Mouse (Mus musculus) stomach, embryonic 16.5 days (tissue): ENCODE measurements around the gene Optn. TPM values are rescaled to one million over a fixed set of nuclear protein-coding genes. Genes with fewer than 3 reads are reported as not detected.

Experiments
- ATAC-seq: fragments of 200-750 bp; cut with Nextera tagmentation; 2 replicates; pipeline ENCODE4 v1.8.0; 2017; ENCODE audit warnings: moderate number of reproducible peaks, moderate TSS enrichment; ENCODE audit not compliant: insufficient read depth, low FRiP score
- H3K27ac ChIP-seq: fragments of 300-500 bp; sonication (generic); 2 replicates; pipeline ENCODE4 v1.5.1; 2014; ENCODE audit warnings: low read length
- H3K27me3 ChIP-seq: fragments of 300-500 bp; sonication (generic); 2 replicates; pipeline ENCODE4 v1.6.1; 2014; ENCODE audit warnings: low read length, control low read depth, mixed read lengths; ENCODE audit not compliant: control insufficient read depth, insufficient read depth
- H3K36me3 ChIP-seq: fragments of 300-500 bp; sonication (generic); 2 replicates; pipeline ENCODE4 v1.6.1; 2014; ENCODE audit warnings: low read length; ENCODE audit not compliant: control insufficient read depth, insufficient read depth
- H3K4me1 ChIP-seq: fragments of 300-500 bp; sonication (generic); 2 replicates; pipeline ENCODE4 v1.6.1; 2014; ENCODE audit warnings: low read length, control low read depth, mixed read lengths; ENCODE audit not compliant: control insufficient read depth, insufficient read depth
- H3K4me2 ChIP-seq: fragments of 300-500 bp; sonication (generic); 2 replicates; pipeline ENCODE4 v1.6.1; 2014; ENCODE audit warnings: low read depth, low read length, mixed read lengths
- H3K4me3 ChIP-seq: fragments of 300-500 bp; sonication (generic); replicated peaks from 2 replicates; pipeline ENCODE4 v1.5.1; 2014; ENCODE audit warnings: mild to moderate bottlenecking, low read length
- H3K9ac ChIP-seq: fragments of 300-500 bp; sonication (generic); 2 replicates; pipeline ENCODE4 v1.6.1; 2014; ENCODE audit warnings: low read length
- H3K9me3 ChIP-seq: fragments of 300-500 bp; sonication (generic); replicated peaks from 2 replicates; pipeline ENCODE4 v1.6.1; 2016; ENCODE audit warnings: low read length, control low read depth; ENCODE audit not compliant: control insufficient read depth
- WGBS: fragments of 180-500 bp; shearing (Covaris S2); extraction: QIAGEN DNeasy Blood & Tissue Kit; methylation state at CpG from one replicate; pipeline ENCODE4 v1.1.7; 2014; 5-methylcytosine and 5-hydroxymethylcytosine counted together
- polyA plus RNA-seq: library from polyadenylated mRNA; unstranded; fragments of >200 nt; fragmentation: Nextera tagmentation; extraction: Ambion mirVana; gene quantifications from 2 replicates; pipeline ENCODE4 v1.2.1, GENCODE M21; 2015

Gene Optn
- polyA plus RNA-seq, 1 experiment from 2014 or later: 17.6 TPM

GRCm38 (mm10) chr2:5011898-5012490 is 51.9 kb downstream of the Optn start:
- peak overlapping the region; percentile 89 for H3K4me3 ChIP-seq
- peak overlapping the region; percentile 58 for H3K4me2 ChIP-seq
- no peaks in the 10 kb centered on the region; the same call in 1 of the 2 replicates for H3K36me3 ChIP-seq
- no peaks in the 10 kb centered on the region for H3K27me3 ChIP-seq
- WGBS: 11% methylated on average over 8 of the region's 8 CpGs
- H3K27ac ChIP-seq: no peak overlapping the region
- peak overlapping the region; percentile 74 for H3K9ac ChIP-seq
- peaks cover 10% of the 10 kb centered on the region; the same call in 1 of the 2 replicates for H3K4me1 ChIP-seq
- H3K9me3 ChIP-seq: no peaks in the 10 kb centered on the region
- ATAC-seq: no peak

GRCm38 (mm10) chr2:5007107-5007506 is 56.7 kb downstream of the Optn start:
- Histone ChIP-seq H3K4me3 (no peak overlapping the region), H3K4me2 (no peak overlapping the region), H3K27ac (no peak overlapping the region), H3K27me3 (no peaks in the 10 kb centered on the region), H3K9ac (no peak overlapping the region), H3K9me3 (no peaks in the 10 kb centered on the region), H3K4me1 (peaks cover 10% of the 10 kb centered on the region; the same call in 1 of the 2 replicates), H3K36me3 (no peaks in the 10 kb centered on the region; the same call in 1 of the 2 replicates)
- no peak for ATAC-seq
- WGBS: 94% methylated on average over 4 of the region's 4 CpGs

- H3K4me3 ChIP-seq: no peak overlapping the region
- peaks cover 7% of the 10 kb centered on the region; the same call in 1 of the 2 replicates for H3K36me3 ChIP-seq
- 91% methylated on average over 6 of the region's 6 CpGs for WGBS
- no peaks in the 10 kb centered on the region for H3K9me3 ChIP-seq
- H3K4me1 ChIP-seq: no peaks in the 10 kb centered on the region
- H3K9ac ChIP-seq: no peak overlapping the region
- no peak overlapping the region for H3K4me2 ChIP-seq
- no peak overlapping the region for H3K27ac ChIP-seq
- ATAC-seq: no peak
- H3K27me3 ChIP-seq: no peaks in the 10 kb centered on the region
These were observed 62.6 kb downstream of the Optn start for GRCm38 (mm10) chr2:5001266-5001665.

GRCm38 (mm10) chr2:4998905-4999304 is 64.9 kb downstream of the Optn start:
- no peak overlapping the region for H3K4me2 ChIP-seq
- no peaks in the 10 kb centered on the region for H3K4me1 ChIP-seq
- whole genome bisulfite sequencing: 75% methylated on average over 3 of the region's 3 CpGs
- no peak for ATAC-seq
- H3K27ac ChIP-seq: no peak overlapping the region
- H3K4me3 ChIP-seq: no peak overlapping the region
- no peak overlapping the region for H3K9ac ChIP-seq
- no peaks in the 10 kb centered on the region for H3K9me3 ChIP-seq
- H3K36me3 ChIP-seq: 0 out of 2 replicates have a peak, but pooled peaks cover 7% of the 10 kb centered on the region
- H3K27me3 ChIP-seq: no peaks in the 10 kb centered on the region

GRCm38 (mm10) chr2:4996421-4996824 is 67.4 kb downstream of the Optn start:
- WGBS: 78% methylated on average over 6 of the region's 6 CpGs
- H3K4me2 ChIP-seq: no peak overlapping the region
- H3K9ac ChIP-seq: no peak overlapping the region
- H3K27ac ChIP-seq: no peak overlapping the region
- no peaks in the 10 kb centered on the region for H3K27me3 ChIP-seq
- no peaks in the 10 kb centered on the region for H3K4me1 ChIP-seq
- H3K9me3 ChIP-seq: no peaks in the 10 kb centered on the region
- 0 out of 2 replicates have a peak, but pooled peaks cover 17% of the 10 kb centered on the region for H3K36me3 ChIP-seq
- ATAC-seq: no peak
- H3K4me3 ChIP-seq: no peak overlapping the region

GRCm38 (mm10) chr2:4995646-4996045 is 68.2 kb downstream of the Optn start:
- Histone ChIP-seq H3K9ac (no peak overlapping the region), H3K4me1 (no peaks in the 10 kb centered on the region), H3K27ac (no peak overlapping the region), H3K4me3 (no peak overlapping the region), H3K36me3 (0 out of 2 replicates have a peak, but pooled peaks cover 17% of the 10 kb centered on the region), H3K27me3 (no peaks in the 10 kb centered on the region), H3K4me2 (no peak overlapping the region), H3K9me3 (no peaks in the 10 kb centered on the region)
- no peak for ATAC-seq
- WGBS: 87% methylated on average over 11 of the region's 11 CpGs

GRCm38 (mm10) chr2:4994436-4994835 is 69.4 kb downstream of the Optn start:
- H3K4me1 ChIP-seq: no peaks in the 10 kb centered on the region
- H3K9ac ChIP-seq: no peak overlapping the region
- no peak overlapping the region for H3K4me3 ChIP-seq
- WGBS: 92% methylated on average over 4 of the region's 4 CpGs
- H3K4me2 ChIP-seq: no peak overlapping the region
- no peak for ATAC-seq
- 0 out of 2 replicates have a peak, but pooled peaks cover 17% of the 10 kb centered on the region for H3K36me3 ChIP-seq
- no peaks in the 10 kb centered on the region for H3K9me3 ChIP-seq
- H3K27me3 ChIP-seq: no peaks in the 10 kb centered on the region
- no peak overlapping the region for H3K27ac ChIP-seq

- H3K4me2 ChIP-seq: no peak overlapping the region
- H3K4me1 ChIP-seq: no peaks in the 10 kb centered on the region
- H3K27me3 ChIP-seq: no peaks in the 10 kb centered on the region
- no peak for ATAC-seq
- 90% methylated on average over 11 of the region's 11 CpGs for WGBS
- H3K4me3 ChIP-seq: no peak overlapping the region
- H3K27ac ChIP-seq: no peak overlapping the region
- H3K9ac ChIP-seq: no peak overlapping the region
- H3K9me3 ChIP-seq: no peaks in the 10 kb centered on the region
- 0 out of 2 replicates have a peak, but pooled peaks cover 16% of the 10 kb centered on the region for H3K36me3 ChIP-seq
These were observed 70.3 kb downstream of the Optn start for GRCm38 (mm10) chr2:4993584-4993983.

- Histone ChIP-seq H3K27ac (no peak overlapping the region), H3K36me3 (0 out of 2 replicates have a peak, but pooled peaks cover 10% of the 10 kb centered on the region), H3K4me1 (no peaks in the 10 kb centered on the region), H3K4me3 (no peak overlapping the region), H3K9ac (no peak overlapping the region), H3K4me2 (no peak overlapping the region), H3K27me3 (no peaks in the 10 kb centered on the region), H3K9me3 (no peaks in the 10 kb centered on the region)
- ATAC-seq: no peak
- 77% methylated on average over 11 of the region's 11 CpGs for WGBS
These were observed 74.9 kb downstream of the Optn start for GRCm38 (mm10) chr2:4988826-4989424.
